Mouse (Mus musculus) olfactory bulb, adult 2 months (tissue): ENCODE measurements around the gene Ube2l3.

ENCODE experiments used
- CTCF ChIP-seq: fragments of 200-500 bp; IDR thresholded peaks from 2 replicates; pipeline ENCODE4 v1.5.1; 2012; ENCODE audit warnings: low read depth, mild to moderate bottlenecking, low read length, moderate library complexity; ENCODE audit not compliant: insufficient read depth
- POLR2A ChIP-seq: fragments of 200-500 bp; IDR thresholded peaks from 2 replicates; pipeline ENCODE4 v1.6.1; 2012; ENCODE audit warnings: mild to moderate bottlenecking, low read depth, low read length, moderate library complexity; ENCODE audit not compliant: insufficient read depth

- TF ChIP-seq CTCF (no peak), POLR2A (no peak)
Observed at GRCm38 (mm10) chr16:17183003-17183402, 19.4 kb downstream of the Ube2l3 start.
